In the genomic region with DNA sequence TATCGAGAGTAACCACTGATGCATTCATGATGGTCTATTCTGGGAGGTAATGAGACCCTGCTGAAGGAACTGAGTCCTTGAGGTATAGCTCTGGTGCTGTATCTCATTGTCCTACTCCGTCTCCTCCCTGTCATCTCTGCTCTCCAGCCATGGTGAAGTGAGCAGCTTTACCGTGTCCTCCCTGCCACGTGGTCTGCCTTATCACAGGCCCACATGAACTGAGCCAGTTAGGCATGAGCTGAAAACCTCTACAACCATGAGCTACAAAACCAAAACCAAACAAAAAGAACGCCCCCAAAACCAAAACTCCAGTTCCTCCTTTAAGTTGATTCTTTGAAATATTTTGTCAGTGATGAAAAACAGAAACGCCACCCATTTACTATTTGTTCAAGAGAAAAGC, we compare ENCODE assay signal across 24 mouse cellular contexts. TPM values are rescaled to one million over a fixed set of nuclear protein-coding genes. Genes with fewer than 3 reads are reported as not detected.
DNase-seq lines count a peak whose midpoint lies in the region; ATAC-seq and TF ChIP-seq lines count a peak whose summit lies in the region.
"Had no signal": no experiment of that assay in that cellular context is flagged by ENCODE, and none has a peak within 500 bp of the region (broad histone marks: within the 10 kb centered on the region; RNA-seq: fewer than 3 reads in every experiment).

No protein-coding gene starts in this region.

- H3K9ac ChIP-seq in MEL (ENCODE audit: control insufficient read depth, low read depth, low read length, poor library complexity, severe bottlenecking): no peak overlapping the region
- H3K9ac ChIP-seq in liver, embryonic 15.5 days: no peak overlapping the region
- H3K9ac ChIP-seq in hindbrain, postnatal 0 days (replicated peaks; ENCODE audit: low read length): no peak overlapping the region
- H3K9ac ChIP-seq: forebrain, embryonic 13.5 days; forebrain, postnatal 0 days; heart, embryonic 13.5 days; hindbrain, embryonic 15.5 days had no signal

- no peak overlapping the region for H3K4me2 ChIP-seq in liver, embryonic 15.5 days
- no peak overlapping the region for H3K4me2 ChIP-seq in hindbrain, postnatal 0 days (ENCODE audit: low read depth, low read length)
- H3K4me2 ChIP-seq: forebrain, embryonic 13.5 days; heart, embryonic 13.5 days; hindbrain, embryonic 15.5 days had no signal

- H3K9me3 ChIP-seq in MEL (replicated peaks; ENCODE audit: insufficient read depth, low read length): no peaks in the 10 kb centered on the region
- H3K9me3 ChIP-seq in liver, embryonic 15.5 days (replicated peaks): no peaks in the 10 kb centered on the region
- H3K9me3 ChIP-seq in hindbrain, postnatal 0 days (ENCODE audit: low read length): no peaks in the 10 kb centered on the region
- H3K9me3 ChIP-seq: embryonic facial prominence, embryonic 10.5 days; forebrain, embryonic 13.5 days; G1E; heart, embryonic 13.5 days; hindbrain, embryonic 15.5 days had no signal

- 0 out of 4 replicates have a peak, but pooled peaks of 1 of the 2 experiments have one; percentile 23 for TF ChIP-seq EP300 in MEL (IDR thresholded peaks at IDR 0.05; ENCODE audit: low read depth in 1 of 2, low read length in 2 of 2)

- no peak for TF ChIP-seq POLR2A in MEL (IDR thresholded peaks at IDR 0.05; ENCODE audit: control insufficient read depth in 1 of 2, insufficient read depth in 1 of 2, low read depth in 1 of 2, low read length in 2 of 2, poor library complexity in 1 of 2)

- TF ChIP-seq CTCF in MEL (IDR thresholded peaks at IDR 0.05 in 2 of 3, conservative IDR thresholded peaks at IDR 0.05 in 1 of 3; ENCODE audit: control insufficient read depth in 1 of 3, insufficient read depth in 1 of 3, low read depth in 2 of 3, low read length in 3 of 3, poor library complexity in 1 of 3, severe bottlenecking in 1 of 3): no peak
- TF ChIP-seq CTCF in hindbrain, postnatal 0 days (IDR thresholded peaks at IDR 0.05; ENCODE audit: low read depth): no peak

- H3K4me3 ChIP-seq in MEL (ENCODE audit: control insufficient read depth in 1 of 2, insufficient read depth in 1 of 2, low read depth in 2 of 2, low read length in 2 of 2): no peak overlapping the region
- no peak overlapping the region for H3K4me3 ChIP-seq in liver, embryonic 15.5 days (replicated peaks)
- H3K4me3 ChIP-seq in hindbrain, postnatal 0 days (ENCODE audit: low read length): no peak overlapping the region
- H3K4me3 ChIP-seq: embryonic facial prominence, embryonic 10.5 days; forebrain, embryonic 13.5 days; heart, embryonic 13.5 days; hindbrain, embryonic 15.5 days had no signal

- 0 out of 2 replicates have a peak, but pooled peaks have one; percentile 25 for ATAC-seq in liver, embryonic 15.5 days (ENCODE audit: insufficient read depth)
- ATAC-seq in megakaryocyte-erythroid progenitor cell, adult 5-6 weeks (replicated peaks; ENCODE audit: low FRiP score, low TSS enrichment, poor library complexity, severe bottlenecking): 0 out of 2 replicates have a peak, but pooled peaks have one; percentile 57
- ATAC-seq in hindbrain, postnatal 0 days: no peak
- ATAC-seq: activated CD4-positive, CD25-positive, alpha-beta regulatory T cell, adult 4 months; CD4-positive, CD25-positive, alpha-beta regulatory T cell, adult 4 months; forebrain, embryonic 13.5 days; forebrain, postnatal 0 days; inflammation-experienced regulatory T-cells, adult 6 months had no signal

- H3K36me3 ChIP-seq in MEL (ENCODE audit: control insufficient read depth in 1 of 2, insufficient read depth in 2 of 2, low read length in 2 of 2): peaks cover 14 to 16% of the 10 kb centered on the region in 2 experiments
- peaks cover 9% of the 10 kb centered on the region for H3K36me3 ChIP-seq in liver, embryonic 15.5 days (replicated peaks)
- no peaks in the 10 kb centered on the region; the same call in 1 of the 2 replicates for H3K36me3 ChIP-seq in hindbrain, postnatal 0 days (ENCODE audit: insufficient read depth, low read length)

- peak; percentile 53 for DNase-seq in MEL (ENCODE audit: low read depth, low spot score)
- DNase-seq in c-Kit-positive CD71-positive TER-119-negative erythroid progenitor cells, embryonic 14.5 days (ENCODE audit: low read depth): peak; percentile 22
- no peak for DNase-seq in gastrocnemius, postnatal 10 days
- DNase-seq in gastrocnemius, postnatal 14 days: no peak
- DNase-seq in hindbrain, postnatal 0 days (ENCODE audit: low spot score): no peak
- DNase-seq: adrenal gland, postnatal 14 days; B cell, adult 2 months; cerebellum, adult 11-12 months; cerebellum, adult 9-11 months; cerebellum, postnatal 36 days; forebrain, postnatal 0 days; gastrocnemius, postnatal 36 days; heart, adult 11 months; heart, postnatal 36 days had no signal

- intact Hi-C loops in gastrocnemius, postnatal 14 days (cut with DNase I; ENCODE audit: low total_unique reads): no loop called here

- TF ChIP-seq RAD21 in MEL (IDR thresholded peaks at IDR 0.05; ENCODE audit: low read depth, low read length): no peak

- peaks cover 1% of the 10 kb centered on the region; the same call in 1 of the 2 replicates for H3K79me2 ChIP-seq in MEL (ENCODE audit: control insufficient read depth, insufficient read depth, low read length, poor library complexity)

- no peaks in the 10 kb centered on the region for H3K27me3 ChIP-seq in MEL (ENCODE audit: control insufficient read depth in 1 of 2, insufficient read depth in 2 of 2, low read length in 2 of 2)
- no peaks in the 10 kb centered on the region for H3K27me3 ChIP-seq in liver, embryonic 15.5 days
- H3K27me3 ChIP-seq in hindbrain, postnatal 0 days (ENCODE audit: insufficient read depth, low read length): no peaks in the 10 kb centered on the region
- H3K27me3 ChIP-seq: forebrain, embryonic 13.5 days; heart, embryonic 13.5 days; hindbrain, embryonic 15.5 days had no signal

- WGBS in liver, embryonic 15.5 days (ENCODE audit: insufficient replicate concordance): 46% methylated on average over 6 of the region's 6 CpGs
- WGBS in hindbrain, postnatal 0 days: 90% methylated on average over 6 of the region's 6 CpGs

- H3K4me1 ChIP-seq in MEL (ENCODE audit: control insufficient read depth in 1 of 2, insufficient read depth in 2 of 2, low read length in 2 of 2): peaks cover 2 to 5% of the 10 kb centered on the region in 2 experiments; a peak in 3 of 4 replicates
- peaks cover 6% of the 10 kb centered on the region for H3K4me1 ChIP-seq in liver, embryonic 15.5 days (replicated peaks)
- no peaks in the 10 kb centered on the region for H3K4me1 ChIP-seq in hindbrain, postnatal 0 days (ENCODE audit: insufficient read depth, low read length)
- H3K4me1 ChIP-seq: embryonic facial prominence, embryonic 10.5 days; forebrain, embryonic 13.5 days; hindbrain, embryonic 15.5 days had no signal

- H3K27ac ChIP-seq in MEL (ENCODE audit: control insufficient read depth, low read depth, low read length): no peak overlapping the region
- H3K27ac ChIP-seq in liver, embryonic 15.5 days (replicated peaks): no peak overlapping the region
- no peak overlapping the region for H3K27ac ChIP-seq in hindbrain, postnatal 0 days
- H3K27ac ChIP-seq: embryonic facial prominence, embryonic 10.5 days; forebrain, embryonic 13.5 days; heart, embryonic 13.5 days; hindbrain, embryonic 15.5 days had no signal

TF ChIP-seq in MEL, 35 proteins besides CTCF, POLR2A, EP300 and RAD21:
- TF ChIP-seq POLR2AphosphoS5 (IDR thresholded peaks at IDR 0.05; ENCODE audit: borderline replicate concordance, low read depth, low read length): no peak
- no peak for TF ChIP-seq ZMIZ1 (IDR thresholded peaks at IDR 0.05; ENCODE audit: low read depth, low read length)
- peak; percentile 60; the same call in 1 of the 2 replicates for TF ChIP-seq SIN3A (IDR thresholded peaks at IDR 0.05; ENCODE audit: low read length)
- no peak for TF ChIP-seq ZC3H11A (IDR thresholded peaks at IDR 0.05; ENCODE audit: low read depth, low read length)
- no peak for TF ChIP-seq MAFK (IDR thresholded peaks at IDR 0.05; ENCODE audit: borderline replicate concordance, low read depth, low read length)
- peak; percentile 55 for TF ChIP-seq GATA1 (IDR thresholded peaks at IDR 0.05; ENCODE audit: low read depth, low read length)
- peak; percentile 60; the same call in 1 of the 2 replicates for TF ChIP-seq MYC (IDR thresholded peaks at IDR 0.05; ENCODE audit: low read depth, low read length)
- TF ChIP-seq USF1 (IDR thresholded peaks at IDR 0.05; ENCODE audit: low read depth, low read length): peak; percentile 84
- no peak for TF ChIP-seq TBP (IDR thresholded peaks at IDR 0.05; ENCODE audit: low read depth, low read length)
- no peak for TF ChIP-seq TAL1 (IDR thresholded peaks at IDR 0.05; ENCODE audit: low read length)
- 0 out of 4 replicates have a peak, but pooled peaks of 1 of the 2 experiments have one; percentile 16 for TF ChIP-seq USF2 (IDR thresholded peaks at IDR 0.05; ENCODE audit: borderline replicate concordance in 1 of 2, insufficient read depth in 1 of 2, low read depth in 1 of 2, low read length in 2 of 2)
- TF ChIP-seq ZKSCAN1 (IDR thresholded peaks at IDR 0.05; ENCODE audit: low read depth, low read length): no peak
- peak; percentile 88 for TF ChIP-seq MAX (IDR thresholded peaks at IDR 0.05; ENCODE audit: low read length)
- TF ChIP-seq BHLHE40 (IDR thresholded peaks at IDR 0.05; ENCODE audit: borderline replicate concordance, low read depth, low read length): no peak
- no peak for TF ChIP-seq ETS1 (IDR thresholded peaks at IDR 0.05; ENCODE audit: low read depth, low read length)
- TF ChIP-seq NRF1 (IDR thresholded peaks at IDR 0.05; ENCODE audit: insufficient read depth, low read depth, low read length, poor library complexity, severe bottlenecking): no peak
- peak; percentile 72 for TF ChIP-seq MXI1 (IDR thresholded peaks at IDR 0.05; ENCODE audit: low read depth, low read length)
- no peak for TF ChIP-seq GABPA (IDR thresholded peaks at IDR 0.05; ENCODE audit: low read depth, low read length)
- no peak for TF ChIP-seq HCFC1 (IDR thresholded peaks at IDR 0.05; ENCODE audit: low read depth, low read length)

RNA-seq across cellular contexts. Expression of a gene that starts 47.9 kb away (rescaled TPM):
- 17.5 and 18.2 TPM in 2 replicates for total RNA-seq in MEL (2012; rRNA removed)
- 10 to 100 TPM; 15.5 to 67.0 TPM for polyA plus RNA-seq in MEL (2012; ENCODE audit: insufficient read depth in 1 of 2, insufficient read length in 2 of 2, low read depth in 1 of 2, low replicate concordance in 2 of 2, missing spikeins in 1 of 2)
- 2.7 and 3.2 TPM in 2 replicates for polyA plus RNA-seq in liver, embryonic 15.5 days (2015; fragmentation: Nextera tagmentation; extraction: Ambion mirVana)
- total RNA-seq in megakaryocyte-erythroid progenitor cell, adult 5-6 weeks (2014; fragmentation: Nextera tagmentation): 12.0 and 13.1 TPM in 2 replicates
- 22.0 and 24.5 TPM in 2 replicates for total RNA-seq in megakaryocyte-erythroid progenitor cell, adult 5-6 weeks (2017)
- total RNA-seq in gastrocnemius, postnatal 10 days (2021): 10 to 100 TPM; 22.3 to 26.6 TPM
- 10 to 100 TPM; 20.8 to 21.7 TPM for total RNA-seq in gastrocnemius, postnatal 14 days (2021)
- total RNA-seq in hindbrain, postnatal 0 days (2014; rRNA removed): 27.2 and 35.7 TPM in 2 replicates
- polyA plus RNA-seq in hindbrain, postnatal 0 days (2015; fragmentation: Nextera tagmentation; extraction: Ambion mirVana): 8.7 TPM in 2 replicates

Comparison
In these comparisons a context has a peak if more than half of its experiments do, and no peak if none do; other contexts are left out.
1. DNase-seq: peak in MEL (single experiment) and c-Kit-positive CD71-positive TER-119-negative erythroid progenitor cells, embryonic 14.5 days (single experiment); none in gastrocnemius, postnatal 10 days (single experiment), gastrocnemius, postnatal 14 days (single experiment) and hindbrain, postnatal 0 days (single experiment).